Comparison of ENCODE assay signal across 9 mouse cellular contexts in the genomic region with DNA sequence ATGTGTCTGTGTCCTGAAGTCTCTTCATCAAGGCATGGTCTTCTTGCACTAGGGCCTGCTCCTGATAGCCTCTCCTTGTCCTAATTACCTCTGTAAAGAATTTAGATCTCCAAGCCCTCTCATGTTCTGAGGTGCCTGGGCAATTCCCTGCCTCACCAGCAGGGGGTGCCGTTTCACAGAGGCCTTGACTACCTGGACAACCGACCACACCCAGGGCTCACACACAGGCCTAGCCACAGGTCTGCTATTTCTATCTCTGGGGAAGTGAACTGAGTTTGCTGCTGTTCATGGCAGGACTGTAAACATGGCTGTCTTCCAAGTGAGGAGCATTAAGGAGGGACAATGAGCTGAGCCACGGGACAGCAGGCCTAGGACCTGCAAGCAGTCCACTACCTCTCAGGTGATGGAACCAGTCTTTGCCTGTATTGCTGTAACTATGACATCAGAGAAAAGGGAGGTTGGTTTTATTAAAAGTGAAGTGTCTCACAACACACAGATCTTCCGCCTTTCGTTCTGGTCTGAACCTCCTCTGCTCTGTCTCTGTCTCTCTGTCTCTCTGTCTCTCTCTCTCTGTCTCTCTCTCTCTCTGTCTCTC. TPM values are rescaled to one million over a fixed set of nuclear protein-coding genes. Genes with fewer than 3 reads are reported as not detected.
DNase-seq lines count a peak whose midpoint lies in the region; ATAC-seq and TF ChIP-seq lines count a peak whose summit lies in the region.
"Had no signal": no experiment of that assay in that cellular context is flagged by ENCODE, and none has a peak within 500 bp of the region (broad histone marks: within the 10 kb centered on the region; RNA-seq: fewer than 3 reads in every experiment).

No protein-coding gene starts in this region.

- peaks cover 4% of the 10 kb centered on the region; the same call in 1 of the 2 replicates for H3K9me3 ChIP-seq in forebrain, postnatal 0 days (ENCODE audit: low read length)
- no peaks in the 10 kb centered on the region for H3K9me3 ChIP-seq in forebrain, embryonic 15.5 days

- intact Hi-C loops in left cerebral cortex, postnatal 36 days (cut with DNase I): no loop called here

- peak; percentile 54 for TF ChIP-seq CTCF in forebrain, postnatal 0 days (IDR thresholded peaks at IDR 0.05; ENCODE audit: low read depth)

- no peak for ATAC-seq in forebrain, postnatal 0 days
- no peak for ATAC-seq in forebrain, embryonic 15.5 days (replicated peaks)
- ATAC-seq in monocyte, adult 5-6 weeks (replicated peaks; ENCODE audit: insufficient number of reproducible peaks, low FRiP score, low TSS enrichment, poor library complexity, severe bottlenecking): peak; percentile 75

- no peak overlapping the region for H3K9ac ChIP-seq in forebrain, postnatal 0 days
- no peak overlapping the region for H3K9ac ChIP-seq in forebrain, embryonic 15.5 days (replicated peaks)
- H3K9ac ChIP-seq: midbrain, embryonic 12.5 days had no signal

- WGBS in forebrain, postnatal 0 days: 60% methylated on average over 5 of the region's 5 CpGs
- WGBS in forebrain, embryonic 15.5 days: 56% methylated on average over 5 of the region's 5 CpGs

- no peak for DNase-seq in forebrain, postnatal 0 days
- peak; percentile 89 for DNase-seq in B cell, adult 2 months
- peak; percentile 61 to 79 for DNase-seq in adrenal gland, postnatal 36 days
- DNase-seq in gastrocnemius, postnatal 10 days: peak; percentile 68
- peak; percentile 16 to 34 for DNase-seq in left cerebral cortex, postnatal 36 days (ENCODE audit: low spot score in 2 of 2)
- DNase-seq in urinary bladder, adult 2 months (ENCODE audit: low spot score): peak; percentile 71

- H3K4me3 ChIP-seq in forebrain, postnatal 0 days (ENCODE audit: low read depth, low read length): no peak overlapping the region
- no peak overlapping the region for H3K4me3 ChIP-seq in forebrain, embryonic 15.5 days
- H3K4me3 ChIP-seq: midbrain, embryonic 12.5 days had no signal

- no peaks in the 10 kb centered on the region for H3K36me3 ChIP-seq in forebrain, postnatal 0 days (ENCODE audit: insufficient read depth)
- no peaks in the 10 kb centered on the region for H3K36me3 ChIP-seq in forebrain, embryonic 15.5 days
- H3K36me3 ChIP-seq: midbrain, embryonic 12.5 days had no signal

- H3K4me1 ChIP-seq in forebrain, postnatal 0 days (ENCODE audit: insufficient read depth): no peaks in the 10 kb centered on the region
- H3K4me1 ChIP-seq in forebrain, embryonic 15.5 days: peaks cover 2% of the 10 kb centered on the region; the same call in 1 of the 2 replicates
- H3K4me1 ChIP-seq: midbrain, embryonic 12.5 days had no signal

- H3K27me3 ChIP-seq in forebrain, postnatal 0 days (ENCODE audit: insufficient read depth, low read length): no peaks in the 10 kb centered on the region
- no peaks in the 10 kb centered on the region for H3K27me3 ChIP-seq in forebrain, embryonic 15.5 days
- H3K27me3 ChIP-seq: midbrain, embryonic 12.5 days had no signal

- no peak overlapping the region for H3K27ac ChIP-seq in forebrain, postnatal 0 days (ENCODE audit: low read depth, low read length)
- no peak overlapping the region for H3K27ac ChIP-seq in forebrain, embryonic 15.5 days (replicated peaks)
- H3K27ac ChIP-seq: midbrain, embryonic 12.5 days had no signal

- H3K4me2 ChIP-seq in forebrain, postnatal 0 days (ENCODE audit: low read depth): no peak overlapping the region
- no peak overlapping the region for H3K4me2 ChIP-seq in forebrain, embryonic 15.5 days (replicated peaks)
- H3K4me2 ChIP-seq: midbrain, embryonic 12.5 days had no signal

RNA-seq across cellular contexts. Expression of a gene that starts 42.9 kb away (rescaled TPM):
- total RNA-seq in forebrain, postnatal 0 days (2014; rRNA removed): 21.3 and 27.4 TPM in 2 replicates
- polyA plus RNA-seq in forebrain, postnatal 0 days (2015; fragmentation: Nextera tagmentation; extraction: Ambion mirVana): 15.5 and 18.2 TPM in 2 replicates
- 14.4 and 16.9 TPM in 2 replicates for polyA plus RNA-seq in forebrain, embryonic 15.5 days (2015; fragmentation: Nextera tagmentation; extraction: Ambion mirVana)
- 10 to 100 TPM; 43.1 to 57.4 TPM for total RNA-seq in adrenal gland, postnatal 36 days (2021)
- total RNA-seq in gastrocnemius, postnatal 10 days (2021): 10 to 100 TPM; 57.8 to 65.1 TPM
- total RNA-seq in left cerebral cortex, postnatal 36 days (2021): 10 to 100 TPM; 68.0 to 79.8 TPM
- 51.5 to 79.9 TPM (median 76.7 TPM) in 3 replicates for total RNA-seq in monocyte, adult 5-6 weeks (2017)
- polyA plus RNA-seq in urinary bladder, adult 2 months (2012; rRNA removed): 42.6 and 46.0 TPM in 2 replicates
